Mouse (Mus musculus) bone marrow, adult 2 months (tissue): ENCODE measurements around the gene Hes7.

Experiments
- CTCF ChIP-seq: fragments of 200-500 bp; IDR thresholded peaks from 2 replicates; pipeline ENCODE4 v1.5.1; 2011; ENCODE audit warnings: low read length, control low read depth; ENCODE audit not compliant: control insufficient read depth, insufficient read depth
- POLR2A ChIP-seq: fragments of 200-500 bp; IDR thresholded peaks from 2 replicates; pipeline ENCODE4 v1.6.1; 2011; ENCODE audit warnings: low read depth, mild to moderate bottlenecking, control low read depth, low read length, borderline replicate concordance; ENCODE audit not compliant: control insufficient read depth

GRCm38 (mm10) chr11:69078041-69078440 lies 42.2 kb upstream of the Hes7 start:
- TF ChIP-seq CTCF (no peak), POLR2A (no peak)
